Mouse (Mus musculus) lung, adult 2 months (tissue): Measurements from ENCODE around the gene Olfr1348.

Source experiments
- CTCF ChIP-seq: fragments of 200-500 bp; IDR thresholded peaks from 2 replicates; pipeline ENCODE4 v1.5.1; 2011; ENCODE audit warnings: mild to moderate bottlenecking, low read length, control low read depth; ENCODE audit not compliant: insufficient read depth
- POLR2A ChIP-seq: fragments of 200-500 bp; IDR thresholded peaks from 2 replicates; pipeline ENCODE4 v1.6.1; 2011; ENCODE audit warnings: low read depth, mild to moderate bottlenecking, control low read depth, low read length, borderline replicate concordance; ENCODE audit errors: extremely low read depth

DNA sequence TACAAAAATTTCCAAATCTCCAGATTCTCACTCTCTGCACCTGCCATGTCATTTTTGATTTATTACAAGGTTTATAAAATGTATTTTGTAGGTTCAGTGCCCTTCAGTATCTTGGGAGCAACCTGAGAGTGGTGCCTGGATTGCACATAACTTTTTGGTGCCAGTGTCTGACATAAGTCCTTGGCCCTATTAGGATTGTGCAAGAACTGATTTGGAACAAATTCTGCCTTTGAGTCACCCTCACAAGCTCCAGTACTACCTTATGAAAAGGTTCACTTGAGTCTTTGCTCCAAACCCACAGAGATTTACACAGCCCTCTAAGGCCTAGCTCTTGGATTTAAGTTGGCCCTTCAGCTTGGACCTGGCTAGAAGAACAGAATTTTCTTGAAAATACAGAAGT, 41.6 kb downstream of the Olfr1348 start, which contains the start of gene Olfr1346:
- TF ChIP-seq CTCF: no peak
- TF ChIP-seq POLR2A: no peak
